Mouse (Mus musculus) brain, embryonic 14.5 days (tissue): ENCODE measurements around the gene Camta1.

Experiments used
- CTCF ChIP-seq: fragments of 200-500 bp; IDR thresholded peaks from 2 replicates; pipeline ENCODE4 v1.5.1; 2012; ENCODE audit warnings: inconsistent platforms, mild to moderate bottlenecking, moderate library complexity, borderline replicate concordance; ENCODE audit not compliant: insufficient read depth, insufficient read length; ENCODE audit errors: extremely low read depth
- POLR2A ChIP-seq: fragments of 200-500 bp; IDR thresholded peaks from 2 replicates; pipeline ENCODE4 v1.6.1; 2012; ENCODE audit warnings: mild to moderate bottlenecking, inconsistent platforms, borderline replicate concordance; ENCODE audit not compliant: poor library complexity, insufficient read depth, insufficient read length, severe bottlenecking; ENCODE audit errors: extremely low read depth

GRCm38 (mm10) chr4:151352249-151352648, 509.4 kb downstream of the Camta1 start:
- TF ChIP-seq POLR2A (no peak), CTCF (no peak)
